Comparison of ENCODE assay signal across 17 mouse cellular contexts in genomic region chr3:89677617-89678016, GRCm38 (mm10). TPM values are rescaled to one million over a fixed set of nuclear protein-coding genes. Genes with fewer than 3 reads are reported as not detected.
DNase-seq lines count a peak whose midpoint lies in the region; ATAC-seq and TF ChIP-seq lines count a peak whose summit lies in the region.
"Had no signal": no experiment of that assay in that cellular context is flagged by ENCODE, and none has a peak within 500 bp of the region (broad histone marks: within the 10 kb centered on the region; RNA-seq: fewer than 3 reads in every experiment).

No protein-coding gene starts in this region.

- TF ChIP-seq POLR2A in thymus, adult 2 months (IDR thresholded peaks at IDR 0.05; ENCODE audit: control insufficient read depth, extremely low read depth, insufficient read depth, low read length, poor library complexity) = no peak

- 0 out of 2 replicates have a peak overlapping the region, but pooled peaks have one; percentile 3 for H3K9ac ChIP-seq in forebrain, embryonic 11.5 days (ENCODE audit: low read length)
- H3K9ac ChIP-seq in hindbrain, embryonic 12.5 days = no peak overlapping the region
- no peak overlapping the region for H3K9ac ChIP-seq in midbrain, embryonic 13.5 days (replicated peaks)
- H3K9ac ChIP-seq: embryonic facial prominence, embryonic 15.5 days; limb, embryonic 15.5 days; liver, embryonic 15.5 days had no signal

- no peak overlapping the region for H3K4me3 ChIP-seq in forebrain, embryonic 11.5 days (ENCODE audit: low read depth, low read length)
- H3K4me3 ChIP-seq in hindbrain, embryonic 12.5 days = no peak overlapping the region
- no peak overlapping the region for H3K4me3 ChIP-seq in midbrain, embryonic 13.5 days (replicated peaks)
- H3K4me3 ChIP-seq in thymus, adult 2 months (ENCODE audit: control insufficient read depth, insufficient read depth, low read length) = no peak overlapping the region
- H3K4me3 ChIP-seq: embryonic facial prominence, embryonic 15.5 days; heart, embryonic 10.5 days; limb, embryonic 15.5 days; liver, embryonic 15.5 days had no signal

- H3K4me2 ChIP-seq in forebrain, embryonic 11.5 days (ENCODE audit: low read depth, low read length, severe bottlenecking) = no peak overlapping the region
- H3K4me2 ChIP-seq in hindbrain, embryonic 12.5 days (replicated peaks) = no peak overlapping the region
- no peak overlapping the region for H3K4me2 ChIP-seq in midbrain, embryonic 13.5 days (replicated peaks)
- H3K4me2 ChIP-seq: embryonic facial prominence, embryonic 15.5 days; limb, embryonic 15.5 days; liver, embryonic 15.5 days had no signal

- H3K4me1 ChIP-seq in forebrain, embryonic 11.5 days (replicated peaks; ENCODE audit: control insufficient read depth, insufficient read depth, low read length) = peaks cover 9% of the 10 kb centered on the region
- H3K4me1 ChIP-seq in hindbrain, embryonic 12.5 days = peaks cover 9% of the 10 kb centered on the region; the same call in 1 of the 2 replicates
- peaks cover 14% of the 10 kb centered on the region for H3K4me1 ChIP-seq in midbrain, embryonic 13.5 days (replicated peaks)
- no peaks in the 10 kb centered on the region; the same call in 1 of the 2 replicates for H3K4me1 ChIP-seq in thymus, adult 2 months (replicated peaks; ENCODE audit: control insufficient read depth, insufficient read depth, low read length)
- H3K4me1 ChIP-seq: embryonic facial prominence, embryonic 15.5 days; heart, embryonic 10.5 days; limb, embryonic 15.5 days; liver, embryonic 15.5 days had no signal

- H3K27me3 ChIP-seq in forebrain, embryonic 11.5 days (ENCODE audit: control insufficient read depth, insufficient read depth, low read length) = no peaks in the 10 kb centered on the region
- H3K27me3 ChIP-seq in hindbrain, embryonic 12.5 days = 0 out of 2 replicates have a peak, but pooled peaks cover 4% of the 10 kb centered on the region
- no peaks in the 10 kb centered on the region for H3K27me3 ChIP-seq in midbrain, embryonic 13.5 days
- no peaks in the 10 kb centered on the region for H3K27me3 ChIP-seq in thymus, adult 2 months (ENCODE audit: control insufficient read depth, insufficient read depth, low read length)
- H3K27me3 ChIP-seq: embryonic facial prominence, embryonic 15.5 days; limb, embryonic 15.5 days had no signal

- DNase-seq in left cerebral cortex, postnatal 4 days = peak; percentile 21
- no peak for DNase-seq in left cerebral cortex, postnatal 14 days (ENCODE audit: low spot score in 2 of 2)
- DNase-seq in forebrain, embryonic 11.5 days (ENCODE audit: low spot score) = no peak
- DNase-seq in layer of hippocampus, adult 11-12 months (ENCODE audit: low spot score) = no peak
- DNase-seq in left cerebral cortex, adult 18-20 months (ENCODE audit: low spot score in 2 of 2) = no peak
- DNase-seq in thymus, adult 2 months = no peak
- DNase-seq: adrenal gland, postnatal 25 days; cerebellum, adult 18-20 months; cerebellum, postnatal 36 days; right cerebral cortex, adult 18-20 months had no signal

- no peak for ATAC-seq in forebrain, embryonic 11.5 days (replicated peaks; ENCODE audit: low FRiP score)
- ATAC-seq in hindbrain, embryonic 12.5 days (ENCODE audit: low FRiP score) = no peak
- 0 out of 2 replicates have a peak, but pooled peaks have one; percentile 34 for ATAC-seq in midbrain, embryonic 13.5 days

- 0 out of 2 replicates have a peak overlapping the region, but pooled peaks have one; percentile 46 for H3K27ac ChIP-seq in forebrain, embryonic 11.5 days (ENCODE audit: low read depth, low read length)
- 0 out of 2 replicates have a peak overlapping the region, but pooled peaks have one; percentile 24 for H3K27ac ChIP-seq in hindbrain, embryonic 12.5 days
- H3K27ac ChIP-seq in midbrain, embryonic 13.5 days = peak overlapping the region; percentile 51
- no peak overlapping the region for H3K27ac ChIP-seq in thymus, adult 2 months (ENCODE audit: control insufficient read depth, insufficient read depth, low read length)
- H3K27ac ChIP-seq: embryonic facial prominence, embryonic 15.5 days; heart, embryonic 10.5 days; limb, embryonic 15.5 days; liver, embryonic 15.5 days; macrophage had no signal

- WGBS in forebrain, embryonic 11.5 days = 38% methylated on average over 5 of the region's 5 CpGs
- WGBS in hindbrain, embryonic 12.5 days = 50% methylated on average over 5 of the region's 5 CpGs
- 43% methylated on average over 5 of the region's 5 CpGs for WGBS in midbrain, embryonic 13.5 days
- 93% methylated on average over 5 of the region's 5 CpGs for WGBS in thymus, adult 2 months

- TF ChIP-seq CTCF in thymus, adult 2 months (IDR thresholded peaks at IDR 0.05; ENCODE audit: borderline replicate concordance, control insufficient read depth, extremely low read depth, insufficient read depth, low read length, poor library complexity) = no peak

- H3K9me3 ChIP-seq in forebrain, embryonic 11.5 days (ENCODE audit: control insufficient read depth, low read length) = no peaks in the 10 kb centered on the region
- no peaks in the 10 kb centered on the region for H3K9me3 ChIP-seq in hindbrain, embryonic 12.5 days (replicated peaks)
- no peaks in the 10 kb centered on the region for H3K9me3 ChIP-seq in midbrain, embryonic 13.5 days
- H3K9me3 ChIP-seq: embryonic facial prominence, embryonic 15.5 days; heart, embryonic 10.5 days; limb, embryonic 15.5 days; liver, embryonic 15.5 days had no signal

- H3K36me3 ChIP-seq in forebrain, embryonic 11.5 days (ENCODE audit: control insufficient read depth, insufficient read depth, low read length) = no peaks in the 10 kb centered on the region
- no peaks in the 10 kb centered on the region for H3K36me3 ChIP-seq in hindbrain, embryonic 12.5 days
- no peaks in the 10 kb centered on the region for H3K36me3 ChIP-seq in midbrain, embryonic 13.5 days
- H3K36me3 ChIP-seq in thymus, adult 2 months (ENCODE audit: control insufficient read depth, insufficient read depth, low read length) = no peaks in the 10 kb centered on the region
- H3K36me3 ChIP-seq: embryonic facial prominence, embryonic 15.5 days; heart, embryonic 10.5 days; limb, embryonic 15.5 days; liver, embryonic 15.5 days had no signal

- intact Hi-C loops in left cerebral cortex, postnatal 4 days (cut with DNase I) = no loop called here
- intact Hi-C loops in left cerebral cortex, postnatal 14 days (cut with DNase I) = no loop called here

RNA-seq across cellular contexts. Expression of gene Adar, which starts 37.2 kb away (rescaled TPM):
- 100 to 1,000 TPM; 102 to 106 TPM for total RNA-seq in left cerebral cortex, postnatal 4 days (2021)
- total RNA-seq in left cerebral cortex, postnatal 14 days (2021) = 100 to 1,000 TPM; 115 to 117 TPM
- polyA plus RNA-seq in forebrain, embryonic 11.5 days (2014; fragmentation: Nextera tagmentation; extraction: Ambion mirVana) = 22.4 and 23.2 TPM in 2 replicates
- 23.4 and 24.1 TPM in 2 replicates for polyA plus RNA-seq in hindbrain, embryonic 12.5 days (2016; fragmentation: Nextera tagmentation; extraction: Ambion mirVana)
- polyA plus RNA-seq in midbrain, embryonic 13.5 days (2015; fragmentation: Nextera tagmentation; extraction: Ambion mirVana) = 22.1 and 23.2 TPM in 2 replicates
- total RNA-seq in left cerebral cortex, adult 18-20 months (2021) = 100 to 1,000 TPM; 137 to 151 TPM
- polyA plus RNA-seq in thymus, adult 2 months (2012; rRNA removed) = 70.8 and 71.1 TPM in 2 replicates
